Mouse (Mus musculus) right cerebral cortex, postnatal 4 days (tissue): ENCODE data around the gene Ttll12.

ENCODE experiments used
- DNase-seq: peaks from one replicate; pipeline ENCODE4 v3.0.0-alpha.2; 2022

Gene Ttll12

GRCm38 (mm10) chr15:83562626-83563270 lies 32.2 kb downstream of the Ttll12 start:
- DNase-seq, result peak; percentile 30

GRCm38 (mm10) chr15:83560941-83561477 lies 33.9 kb downstream of the Ttll12 start:
- no peak for DNase-seq

- peak; percentile 85 for DNase-seq
Observed at GRCm38 (mm10) chr15:83555161-83555974, 39.6 kb downstream of the Ttll12 start.

- DNase-seq, result no peak
Observed at GRCm38 (mm10) chr15:83553831-83554230, 41.1 kb downstream of the Ttll12 start.

- DNase-seq, result no peak
Observed at GRCm38 (mm10) chr15:83550137-83550536, 44.8 kb downstream of the Ttll12 start.

- no peak for DNase-seq
Observed at GRCm38 (mm10) chr15:83547144-83547543, 47.8 kb downstream of the Ttll12 start.

- DNase-seq, result no peak
Observed at GRCm38 (mm10) chr15:83546029-83546428, 48.9 kb downstream of the Ttll12 start.

GRCm38 (mm10) chr15:83541647-83542287 lies 53.2 kb downstream of the Ttll12 start:
- no peak for DNase-seq

GRCm38 (mm10) chr15:83539905-83540304 lies 55.1 kb downstream of the Ttll12 start:
- no peak for DNase-seq

GRCm38 (mm10) chr15:83538855-83539254 lies 56.1 kb downstream of the Ttll12 start:
- DNase-seq, result no peak

GRCm38 (mm10) chr15:83535890-83536231 lies 59.1 kb downstream of the Ttll12 start:
- no peak for DNase-seq

GRCm38 (mm10) chr15:83534960-83535889 lies 59.7 kb downstream of the Ttll12 start:
- DNase-seq, result no peak

- no peak for DNase-seq
Observed at GRCm38 (mm10) chr15:83532606-83533005, 62.4 kb downstream of the Ttll12 start.

- DNase-seq, result no peak
Observed at GRCm38 (mm10) chr15:83531961-83532469, 62.9 kb downstream of the Ttll12 start.

GRCm38 (mm10) chr15:83530688-83531087 lies 64.3 kb downstream of the Ttll12 start:
- DNase-seq, result no peak

GRCm38 (mm10) chr15:83530233-83530632 lies 64.7 kb downstream of the Ttll12 start:
- no peak for DNase-seq

GRCm38 (mm10) chr15:83529765-83530164 lies 65.2 kb downstream of the Ttll12 start:
- no peak for DNase-seq

- no peak for DNase-seq
Observed at GRCm38 (mm10) chr15:83528892-83529291, 66.1 kb downstream of the Ttll12 start.

- DNase-seq, result no peak
Observed at GRCm38 (mm10) chr15:83527747-83528146, 67.2 kb downstream of the Ttll12 start.

GRCm38 (mm10) chr15:83527092-83527437 lies 67.9 kb downstream of the Ttll12 start:
- no peak for DNase-seq

- peak; percentile 25 for DNase-seq
Observed at GRCm38 (mm10) chr15:83526424-83527091, 68.4 kb downstream of the Ttll12 start, which contains the start of gene Bik. TSS of gene Bik (plus strand) at chr15:83526862.
